Mouse (Mus musculus) lung, embryonic 16.5 days (tissue): ENCODE results near the gene Scyl2. TPM values are rescaled to one million over a fixed set of nuclear protein-coding genes. Genes with fewer than 3 reads are reported as not detected.

Source experiments
- ATAC-seq: fragments of 200-750 bp; cut with Nextera tagmentation; 2 replicates; pipeline ENCODE4 v1.8.0; 2017; ENCODE audit warnings: low read depth, mild to moderate bottlenecking, moderate library complexity
- H3K27ac ChIP-seq: fragments of 300-500 bp; sonication (generic); 2 replicates; pipeline ENCODE4 v1.5.1; 2014; ENCODE audit warnings: mild to moderate bottlenecking, control low read depth, low read length
- H3K27me3 ChIP-seq: fragments of 300-500 bp; sonication (generic); 2 replicates; pipeline ENCODE4 v1.6.1; 2014; ENCODE audit warnings: low read depth, low read length, mixed read lengths; ENCODE audit not compliant: control insufficient read depth, insufficient read depth
- H3K36me3 ChIP-seq: fragments of 300-500 bp; sonication (generic); 2 replicates; pipeline ENCODE4 v1.6.1; 2014; ENCODE audit warnings: low read length; ENCODE audit not compliant: control insufficient read depth, insufficient read depth
- H3K4me1 ChIP-seq: fragments of 300-500 bp; sonication (generic); replicated peaks from 2 replicates; pipeline ENCODE4 v1.6.1; 2014; ENCODE audit warnings: low read length, mixed read lengths; ENCODE audit not compliant: control insufficient read depth, insufficient read depth
- H3K4me2 ChIP-seq: fragments of 300-500 bp; sonication (generic); 2 replicates; pipeline ENCODE4 v1.6.1; 2014; ENCODE audit warnings: low read depth, low read length, control low read depth
- H3K4me3 ChIP-seq: fragments of 300-500 bp; sonication (generic); 2 replicates; pipeline ENCODE4 v1.5.1; 2014; ENCODE audit warnings: mild to moderate bottlenecking, low read length, control low read depth
- H3K9ac ChIP-seq: fragments of 300-500 bp; sonication (generic); 2 replicates; pipeline ENCODE4 v1.6.1; 2014; ENCODE audit warnings: low read length, control low read depth
- H3K9me3 ChIP-seq: fragments of 300-500 bp; sonication (generic); 2 replicates; pipeline ENCODE4 v1.6.1; 2016; ENCODE audit warnings: low read length; ENCODE audit not compliant: control insufficient read depth
- WGBS: fragments of 180-500 bp; shearing (Covaris S2); extraction: QIAGEN DNeasy Blood & Tissue Kit; methylation state at CpG from one replicate; pipeline ENCODE4 v1.1.7; 2014; 5-methylcytosine and 5-hydroxymethylcytosine counted together
- polyA plus RNA-seq: library from polyadenylated mRNA; unstranded; fragments of >200 nt; fragmentation: Nextera tagmentation; extraction: Ambion mirVana; gene quantifications from 2 replicates; pipeline ENCODE4 v1.2.1, GENCODE M21; 2015

The Scyl2 gene
- polyA plus RNA-seq, 1 experiment from 2014 or later: 7.7 TPM

DNA sequence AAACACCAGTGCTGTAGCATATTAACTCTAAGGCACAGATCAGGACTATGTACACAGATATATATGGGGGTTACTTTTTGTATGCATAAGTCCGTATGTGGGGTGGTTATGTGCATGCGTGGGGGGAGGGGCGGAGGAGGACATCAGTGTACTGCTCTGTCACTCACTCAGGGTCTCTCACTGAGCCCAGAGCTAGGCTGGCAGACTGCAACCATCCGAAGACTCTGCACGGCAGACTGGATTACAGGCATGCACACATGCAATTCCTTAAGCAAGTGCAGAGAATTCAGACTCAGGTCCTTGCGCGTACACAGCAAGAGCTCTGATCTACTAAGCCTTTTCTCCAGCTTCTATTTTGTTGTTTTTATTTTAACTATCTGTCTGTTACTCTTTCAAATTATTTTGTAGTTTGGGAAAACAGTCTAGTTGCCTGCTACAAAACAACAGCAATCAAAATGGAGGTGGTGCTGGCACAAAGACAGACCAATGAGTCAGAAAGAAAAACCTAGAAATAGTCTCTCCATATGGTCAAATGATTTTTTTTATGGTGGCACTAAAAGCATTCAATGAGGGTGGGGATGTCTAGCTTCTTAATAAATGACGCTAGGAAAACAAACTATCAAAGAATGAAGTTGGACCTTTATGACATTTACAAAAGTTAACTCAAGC, 21.0 kb downstream of the Scyl2 start:
- no peaks in the 10 kb centered on the region for H3K4me1 ChIP-seq
- no peak overlapping the region for H3K27ac ChIP-seq
- no peak overlapping the region for H3K4me2 ChIP-seq
- H3K9ac ChIP-seq: no peak overlapping the region
- no peak overlapping the region for H3K4me3 ChIP-seq
- H3K27me3 ChIP-seq: no peaks in the 10 kb centered on the region
- peaks cover 7% of the 10 kb centered on the region for H3K36me3 ChIP-seq
- ATAC-seq: no peak
- H3K9me3 ChIP-seq: no peaks in the 10 kb centered on the region
- 91% methylated on average over 8 of the region's 8 CpGs for WGBS

DNA sequence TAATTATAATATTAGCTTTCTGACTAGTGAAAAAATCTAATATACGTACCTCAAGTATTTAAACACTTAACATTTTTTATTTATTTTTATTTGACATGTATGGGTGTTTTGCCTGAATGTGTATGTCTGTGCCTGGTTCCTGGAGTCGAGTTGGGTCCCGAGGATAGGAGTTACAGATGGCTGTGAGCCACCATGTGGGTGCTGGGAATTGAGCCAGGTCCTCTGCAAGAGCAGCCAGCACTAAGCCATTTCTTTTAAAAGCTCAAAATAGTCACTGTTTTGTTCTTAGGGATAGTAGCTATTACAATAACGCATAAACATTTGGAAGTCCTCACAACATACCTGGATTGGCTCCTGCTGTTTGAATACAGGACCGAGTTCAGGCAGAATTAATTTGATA, 29.7 kb downstream of the Scyl2 start:
- no peaks in the 10 kb centered on the region for H3K4me1 ChIP-seq
- H3K4me3 ChIP-seq: no peak overlapping the region
- H3K9me3 ChIP-seq: no peaks in the 10 kb centered on the region
- H3K27ac ChIP-seq: no peak overlapping the region
- H3K4me2 ChIP-seq: no peak overlapping the region
- ATAC-seq: no peak
- 73% methylated on average over 5 of the region's 5 CpGs for WGBS
- no peak overlapping the region for H3K9ac ChIP-seq
- H3K27me3 ChIP-seq: no peaks in the 10 kb centered on the region
- peaks cover 24% of the 10 kb centered on the region for H3K36me3 ChIP-seq

DNA sequence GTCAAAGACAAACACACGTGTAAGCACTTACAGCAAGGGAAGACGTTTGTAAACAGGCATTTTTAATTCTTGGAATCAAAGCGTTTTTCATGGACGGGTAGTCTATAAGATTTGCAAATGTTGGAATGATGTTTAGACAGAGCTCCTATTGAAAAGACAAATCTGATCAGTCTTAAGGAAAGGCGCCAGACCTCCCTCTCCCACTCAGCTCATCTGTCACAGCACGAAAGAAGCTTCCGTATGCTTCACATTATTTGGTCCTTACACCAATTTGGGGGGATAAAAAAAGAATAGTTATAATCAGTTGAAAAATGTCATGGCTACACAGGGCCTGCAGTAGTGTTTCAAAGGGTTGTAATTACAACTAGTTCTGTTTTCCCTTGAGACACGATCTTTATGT, 33.2 kb downstream of the Scyl2 start:
- H3K27ac ChIP-seq: no peak overlapping the region
- WGBS: 83% methylated on average over 8 of the region's 8 CpGs
- peaks cover 23% of the 10 kb centered on the region for H3K36me3 ChIP-seq
- H3K4me2 ChIP-seq: no peak overlapping the region
- H3K4me1 ChIP-seq: no peaks in the 10 kb centered on the region
- no peak for ATAC-seq
- no peaks in the 10 kb centered on the region for H3K27me3 ChIP-seq
- no peak overlapping the region for H3K4me3 ChIP-seq
- no peaks in the 10 kb centered on the region for H3K9me3 ChIP-seq
- no peak overlapping the region for H3K9ac ChIP-seq

DNA sequence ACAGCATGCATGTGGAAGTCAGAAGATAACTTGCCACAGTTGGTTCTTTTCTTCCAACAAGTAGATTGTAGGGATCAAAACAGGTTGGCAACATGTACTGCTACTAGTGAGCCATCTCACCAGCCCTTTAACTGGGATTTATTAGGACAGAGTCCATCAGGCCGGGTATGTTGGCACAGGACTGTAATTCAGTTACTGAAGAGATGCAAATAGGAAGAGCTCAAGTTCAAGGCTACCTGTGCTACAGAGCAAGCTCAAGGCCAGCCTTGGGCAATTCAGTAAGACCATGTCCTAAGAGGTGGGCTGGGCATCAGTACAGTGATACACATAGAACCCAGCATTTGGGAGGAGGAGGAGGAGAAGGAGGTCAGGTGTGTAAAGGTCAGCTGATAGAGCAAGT, 34.4 kb downstream of the Scyl2 start:
- no peak for ATAC-seq
- Histone ChIP-seq H3K36me3 (peaks cover 16% of the 10 kb centered on the region), H3K9ac (no peak overlapping the region), H3K9me3 (no peaks in the 10 kb centered on the region), H3K4me3 (no peak overlapping the region), H3K4me1 (no peaks in the 10 kb centered on the region), H3K27me3 (no peaks in the 10 kb centered on the region), H3K4me2 (no peak overlapping the region), H3K27ac (no peak overlapping the region)
- WGBS: 81% methylated on average over 1 of the region's 1 CpGs

DNA sequence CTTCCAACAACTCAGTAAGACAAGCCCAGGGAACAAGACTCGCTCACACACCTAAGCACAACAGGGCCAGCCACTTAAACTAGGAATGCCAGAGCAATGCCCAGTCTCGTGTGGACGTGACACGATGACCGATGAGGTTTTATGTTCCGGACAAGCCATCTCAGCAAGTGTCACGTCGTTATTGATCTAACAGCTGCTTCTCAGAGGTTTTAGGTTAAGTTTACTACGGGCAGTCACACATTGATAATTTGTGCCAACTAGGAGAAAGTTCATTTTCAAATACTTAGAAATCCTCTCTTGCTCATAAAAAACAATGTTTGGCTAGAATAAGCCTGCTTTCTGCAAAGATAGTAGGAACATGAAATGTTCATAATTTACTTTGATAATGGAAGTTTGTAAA, 39.2 kb downstream of the Scyl2 start:
- no peak overlapping the region for H3K4me3 ChIP-seq
- H3K4me1 ChIP-seq: no peaks in the 10 kb centered on the region
- H3K9me3 ChIP-seq: no peaks in the 10 kb centered on the region
- ATAC-seq: no peak
- 77% methylated on average over 9 of the region's 9 CpGs for WGBS
- H3K4me2 ChIP-seq: no peak overlapping the region
- H3K27me3 ChIP-seq: no peaks in the 10 kb centered on the region
- peaks cover 7% of the 10 kb centered on the region for H3K36me3 ChIP-seq
- H3K27ac ChIP-seq: no peak overlapping the region
- no peak overlapping the region for H3K9ac ChIP-seq

DNA sequence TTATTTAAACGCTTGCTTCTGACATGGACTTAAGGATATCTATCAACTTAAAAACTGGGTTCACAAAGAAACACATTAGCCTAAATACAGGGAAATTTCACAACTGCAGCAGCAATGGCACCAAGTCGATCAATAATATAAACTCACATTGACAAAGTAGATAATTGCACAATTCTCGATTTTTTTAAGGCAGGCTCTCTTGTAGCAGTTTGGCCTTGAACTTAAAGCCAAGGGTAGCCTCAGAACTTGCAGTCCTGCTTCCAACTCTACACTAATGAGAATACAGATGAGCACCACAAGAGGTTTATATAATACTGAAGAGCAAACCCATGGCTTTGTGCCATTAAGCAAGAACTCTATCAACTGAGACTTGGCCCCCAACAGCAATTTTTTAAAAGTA, 49.1 kb downstream of the Scyl2 start:
- Histone ChIP-seq H3K9ac (no peak overlapping the region), H3K4me2 (no peak overlapping the region), H3K27ac (no peak overlapping the region), H3K4me1 (no peaks in the 10 kb centered on the region), H3K36me3 (peaks cover 6% of the 10 kb centered on the region), H3K27me3 (no peaks in the 10 kb centered on the region), H3K9me3 (no peaks in the 10 kb centered on the region), H3K4me3 (no peak overlapping the region)
- WGBS: 80% methylated on average over 3 of the region's 3 CpGs
- no peak for ATAC-seq

DNA sequence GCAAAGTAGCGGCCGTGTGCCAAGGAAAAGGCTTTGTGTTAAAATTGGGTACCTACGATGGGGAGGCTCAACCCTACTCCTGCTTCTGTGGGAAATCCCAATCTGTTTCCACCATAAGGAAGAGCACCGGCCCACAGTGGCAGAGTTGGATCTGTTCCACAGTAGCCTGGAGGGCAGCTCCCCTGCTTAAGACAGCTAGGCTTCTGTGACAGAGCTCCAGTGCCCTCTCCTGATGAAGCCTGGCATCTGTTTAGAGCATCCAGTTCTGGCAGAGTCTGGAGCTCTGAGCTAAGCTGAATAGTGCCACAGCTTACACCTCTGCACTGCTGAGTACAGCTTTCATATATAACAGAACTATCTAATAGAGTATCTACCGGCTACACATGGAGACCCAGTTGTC, 51.1 kb downstream of the Scyl2 start:
- Histone ChIP-seq H3K27ac (no peak overlapping the region), H3K9me3 (no peaks in the 10 kb centered on the region), H3K4me3 (no peak overlapping the region), H3K4me2 (no peak overlapping the region), H3K36me3 (peaks cover 2% of the 10 kb centered on the region; the same call in 1 of the 2 replicates), H3K27me3 (no peaks in the 10 kb centered on the region), H3K9ac (no peak overlapping the region), H3K4me1 (no peaks in the 10 kb centered on the region)
- 85% methylated on average over 5 of the region's 5 CpGs for WGBS
- ATAC-seq: no peak

DNA sequence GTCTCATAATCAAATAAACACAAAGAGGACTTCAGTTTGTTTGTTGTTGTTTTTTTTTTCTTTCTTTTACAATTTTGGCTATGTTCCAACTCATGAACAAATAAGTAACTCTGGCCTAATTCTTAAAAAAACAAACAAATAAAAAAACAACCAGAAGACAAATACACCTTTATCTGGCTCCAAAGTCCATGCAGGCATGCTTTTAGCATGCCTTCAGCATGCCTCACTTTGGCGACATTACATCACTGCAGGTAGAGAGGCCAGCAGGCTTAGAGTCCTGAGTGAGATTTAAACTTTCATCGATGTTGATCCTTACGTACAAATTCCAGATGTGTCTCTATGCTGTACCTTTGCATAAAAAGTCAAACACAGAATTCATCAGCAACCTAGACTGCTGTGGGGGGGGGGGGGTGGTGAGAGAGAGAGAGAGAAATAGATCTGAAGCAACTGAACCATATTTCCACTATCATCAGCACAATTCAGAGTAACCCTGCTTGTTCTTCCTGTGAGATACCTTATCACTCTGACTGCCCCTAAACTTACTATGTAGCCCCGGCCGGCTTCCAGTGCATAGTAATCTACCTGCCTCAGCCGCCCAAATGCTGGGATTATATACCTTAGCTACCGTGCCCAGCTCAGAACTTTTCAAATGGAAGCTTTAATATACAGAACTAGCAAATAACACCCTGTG, 52.2 kb downstream of the Scyl2 start:
- WGBS: 86% methylated on average over 7 of the region's 7 CpGs
- Histone ChIP-seq H3K27ac (no peak overlapping the region), H3K36me3 (peaks cover 2% of the 10 kb centered on the region; the same call in 1 of the 2 replicates), H3K9me3 (no peaks in the 10 kb centered on the region), H3K4me3 (no peak overlapping the region), H3K4me1 (no peaks in the 10 kb centered on the region), H3K4me2 (no peak overlapping the region), H3K9ac (no peak overlapping the region), H3K27me3 (no peaks in the 10 kb centered on the region)
- no peak for ATAC-seq

DNA sequence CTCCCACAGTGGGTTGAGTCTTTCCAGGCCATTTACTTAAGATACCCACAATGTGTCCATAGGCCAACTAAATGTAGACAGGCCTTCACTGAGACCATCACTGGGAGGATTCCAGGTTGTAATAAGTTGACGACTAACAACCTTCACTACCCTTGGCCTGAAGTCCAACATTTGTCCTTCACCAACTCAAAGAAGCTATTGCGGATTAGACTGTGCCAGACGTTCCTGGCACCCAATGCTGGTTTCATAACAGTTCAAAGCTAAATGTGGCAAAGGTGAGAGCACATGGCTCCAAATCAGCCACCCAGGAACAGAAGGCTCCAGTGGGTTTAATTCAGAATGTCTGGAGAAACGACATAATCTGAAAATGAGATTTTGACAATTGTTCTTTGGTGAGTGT, 53.0 kb downstream of the Scyl2 start:
- H3K4me3 ChIP-seq: no peak overlapping the region
- H3K27me3 ChIP-seq: no peaks in the 10 kb centered on the region
- H3K9me3 ChIP-seq: no peaks in the 10 kb centered on the region
- no peaks in the 10 kb centered on the region for H3K4me1 ChIP-seq
- no peak for ATAC-seq
- no peak overlapping the region for H3K4me2 ChIP-seq
- no peak overlapping the region for H3K9ac ChIP-seq
- no peak overlapping the region for H3K27ac ChIP-seq
- 87% methylated on average over 4 of the region's 4 CpGs for WGBS
- H3K36me3 ChIP-seq: no peaks in the 10 kb centered on the region
